Comparison of ENCODE assay signal across 19 mouse cellular contexts in genomic region chr11:8942446-8942845, GRCm38 (mm10). TPM values are rescaled to one million over a fixed set of nuclear protein-coding genes. Genes with fewer than 3 reads are reported as not detected.
"Had no signal": no experiment of that assay in that cellular context is flagged by ENCODE, and none has a peak within 500 bp of the region (broad histone marks: within the 10 kb centered on the region; RNA-seq: fewer than 3 reads in every experiment).

No protein-coding gene starts in this region.

- DNase-seq: kidney, adult 8-10 months; kidney, postnatal 10 days; kidney, postnatal 36 days; layer of hippocampus, postnatal 36 days; liver, postnatal 0 days; lung, postnatal 10 days; lung, postnatal 4 days; thymus, adult 18-20 months; thymus, postnatal 36 days had no signal

- ATAC-seq: liver, postnatal 0 days; midbrain, embryonic 15.5 days had no signal

- H3K36me3 ChIP-seq: kidney, embryonic 15.5 days; lung, embryonic 15.5 days; midbrain, embryonic 12.5 days; midbrain, embryonic 15.5 days had no signal

- H3K4me2 ChIP-seq: kidney, embryonic 15.5 days; lung, embryonic 15.5 days; midbrain, embryonic 12.5 days; midbrain, embryonic 15.5 days had no signal

- H3K4me3 ChIP-seq: kidney, embryonic 15.5 days; left cerebral cortex, adult 2 months; lung, embryonic 15.5 days; midbrain, embryonic 12.5 days; midbrain, embryonic 15.5 days had no signal

- H3K4me1 ChIP-seq: kidney, embryonic 15.5 days; midbrain, embryonic 12.5 days; midbrain, embryonic 15.5 days had no signal

- H3K27ac ChIP-seq: kidney, embryonic 15.5 days; left cerebral cortex, adult 2 months; liver, embryonic 14.5 days; lung, embryonic 15.5 days; midbrain, embryonic 12.5 days; midbrain, embryonic 15.5 days had no signal

- H3K9me3 ChIP-seq: kidney, embryonic 15.5 days; lung, embryonic 15.5 days; midbrain, embryonic 12.5 days; midbrain, embryonic 15.5 days had no signal

- H3K27me3 ChIP-seq: kidney, embryonic 15.5 days; lung, embryonic 15.5 days; midbrain, embryonic 12.5 days; midbrain, embryonic 15.5 days had no signal

- H3K9ac ChIP-seq: kidney, embryonic 15.5 days; liver, embryonic 14.5 days; liver, postnatal 0 days; lung, embryonic 15.5 days; midbrain, embryonic 12.5 days; midbrain, embryonic 15.5 days had no signal

RNA-seq across cellular contexts. Expression of gene Pkd1l1, which starts 30.6 kb away (rescaled TPM):
- total RNA-seq: left cerebral cortex, postnatal 10 days; liver, adult 2 months; megakaryocyte, adult 5-6 weeks had no signal
- polyA plus RNA-seq: liver, postnatal 0 days; small intestine, adult 2 months had no signal
